10 mouse cellular contexts compared by ENCODE assay signal in the genomic region with DNA sequence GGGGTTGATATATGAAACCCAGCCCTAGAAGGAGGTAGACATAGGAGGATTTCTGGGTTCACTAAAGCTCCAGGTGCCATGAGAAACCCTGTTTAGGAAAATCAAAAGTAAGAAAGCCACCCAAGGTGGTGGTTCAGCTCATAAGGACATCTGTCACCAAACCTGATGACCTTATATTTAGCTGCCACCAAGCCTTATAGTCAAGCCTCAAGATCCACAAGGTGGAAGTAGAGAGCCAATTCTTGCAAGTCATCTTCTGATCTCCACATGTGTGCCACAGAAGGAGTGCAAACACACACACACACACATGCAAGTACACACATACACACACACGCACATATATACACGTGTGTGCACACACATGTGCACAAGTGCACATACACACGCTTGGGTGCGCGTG. TPM values are rescaled to one million over a fixed set of nuclear protein-coding genes. Genes with fewer than 3 reads are reported as not detected.
DNase-seq lines count a peak whose midpoint lies in the region; ATAC-seq and TF ChIP-seq lines count a peak whose summit lies in the region.
"Had no signal": no experiment of that assay in that cellular context is flagged by ENCODE, and none has a peak within 500 bp of the region (broad histone marks: within the 10 kb centered on the region; RNA-seq: fewer than 3 reads in every experiment).

No protein-coding gene starts in this region.

- no peak overlapping the region for H3K4me2 ChIP-seq in hindbrain, postnatal 0 days (ENCODE audit: low read depth, low read length)
- H3K4me2 ChIP-seq in hindbrain, embryonic 13.5 days, result no peak overlapping the region
- H3K4me2 ChIP-seq: midbrain, embryonic 11.5 days had no signal

- peaks cover 5% of the 10 kb centered on the region; the same call in 1 of the 2 replicates for H3K36me3 ChIP-seq in hindbrain, postnatal 0 days (ENCODE audit: insufficient read depth, low read length)
- peaks cover 15% of the 10 kb centered on the region for H3K36me3 ChIP-seq in hindbrain, embryonic 13.5 days
- peaks cover 21% of the 10 kb centered on the region for H3K36me3 ChIP-seq in G1E (replicated peaks)

- H3K9me3 ChIP-seq in hindbrain, postnatal 0 days (ENCODE audit: low read length), result no peaks in the 10 kb centered on the region
- H3K9me3 ChIP-seq in hindbrain, embryonic 13.5 days, result no peaks in the 10 kb centered on the region
- H3K9me3 ChIP-seq in G1E (replicated peaks), result no peaks in the 10 kb centered on the region

- no peak for ATAC-seq in hindbrain, postnatal 0 days
- no peak for ATAC-seq in hindbrain, embryonic 13.5 days (ENCODE audit: low FRiP score)
- ATAC-seq in G1E (ENCODE audit: extremely low read depth, insufficient number of reproducible peaks, low FRiP score, poor library complexity, severe bottlenecking), result peak; percentile 31; the same call in 1 of the 2 replicates

- WGBS in hindbrain, postnatal 0 days, result 84% methylated on average over 5 of the region's 5 CpGs
- WGBS in hindbrain, embryonic 13.5 days, result 89% methylated on average over 5 of the region's 5 CpGs

- no peak overlapping the region for H3K4me3 ChIP-seq in hindbrain, postnatal 0 days (ENCODE audit: low read length)
- no peak overlapping the region for H3K4me3 ChIP-seq in hindbrain, embryonic 13.5 days
- H3K4me3 ChIP-seq in G1E (ENCODE audit: low read depth, low read length), result no peak overlapping the region

- peak; percentile 55 for DNase-seq in hindbrain, postnatal 0 days (ENCODE audit: low spot score)
- peak; percentile 85 for DNase-seq in 416B (ENCODE audit: low read depth)
- peak; percentile 36 for DNase-seq in G1E (ENCODE audit: low spot score)
- peak; percentile 19 for DNase-seq in forelimb bud, embryonic 11.5 days (ENCODE audit: low read depth, low spot score)
- DNase-seq in ovary, postnatal 14 days (ENCODE audit: low spot score), result no peak
- no peak for DNase-seq in cerebellum, adult 11 months
- DNase-seq in left cerebral cortex, adult 18-20 months (ENCODE audit: low spot score in 2 of 2), result no peak
- DNase-seq: cerebellum, adult 8-10 months had no signal

- no peaks in the 10 kb centered on the region for H3K4me1 ChIP-seq in hindbrain, postnatal 0 days (ENCODE audit: insufficient read depth, low read length)
- peaks cover 19% of the 10 kb centered on the region for H3K4me1 ChIP-seq in hindbrain, embryonic 13.5 days (replicated peaks)
- peaks cover 72% of the 10 kb centered on the region for H3K4me1 ChIP-seq in G1E (ENCODE audit: insufficient read depth, low read depth, low read length)

- H3K9ac ChIP-seq in hindbrain, postnatal 0 days (replicated peaks; ENCODE audit: low read length), result no peak overlapping the region
- H3K9ac ChIP-seq in hindbrain, embryonic 13.5 days, result no peak overlapping the region

- peak; percentile 72 for TF ChIP-seq CTCF in hindbrain, postnatal 0 days (IDR thresholded peaks at IDR 0.05; ENCODE audit: low read depth)
- no peak for TF ChIP-seq CTCF in G1E (IDR thresholded peaks at IDR 0.05; ENCODE audit: low read depth, low read length)

- H3K27ac ChIP-seq in hindbrain, postnatal 0 days, result no peak overlapping the region
- H3K27ac ChIP-seq in hindbrain, embryonic 13.5 days, result no peak overlapping the region

- H3K27me3 ChIP-seq in hindbrain, postnatal 0 days (ENCODE audit: insufficient read depth, low read length), result no peaks in the 10 kb centered on the region
- H3K27me3 ChIP-seq in hindbrain, embryonic 13.5 days, result no peaks in the 10 kb centered on the region
- H3K27me3 ChIP-seq in G1E (ENCODE audit: insufficient read depth, low read length), result no peaks in the 10 kb centered on the region

RNA-seq across cellular contexts. Expression of a gene that starts 1.1 kb away (rescaled TPM):
- 39.8 and 45.4 TPM in 2 replicates for total RNA-seq in hindbrain, postnatal 0 days (2014; rRNA removed)
- 45.4 and 45.7 TPM in 2 replicates for polyA plus RNA-seq in hindbrain, postnatal 0 days (2015; fragmentation: Nextera tagmentation; extraction: Ambion mirVana)
- polyA plus RNA-seq in hindbrain, embryonic 13.5 days (2015; fragmentation: Nextera tagmentation; extraction: Ambion mirVana), result 58.5 and 60.7 TPM in 2 replicates
- total RNA-seq in G1E (2014; fragmentation: Nextera tagmentation) (45.0 and 46.0 TPM in 2 replicates), G1E (2017) (27.5 and 28.8 TPM in 2 replicates)
- polyA plus RNA-seq in G1E (2012), result 24.2 and 31.6 TPM in 2 replicates
- total RNA-seq in left cerebral cortex, adult 18-20 months (2021), result 10 to 100 TPM; 21.1 to 27.3 TPM

Comparison
In these comparisons a context has a peak if more than half of its experiments do, and no peak if none do; other contexts are left out.
1. DNase-seq: peak in hindbrain, postnatal 0 days (single experiment), 416B (single experiment), G1E (single experiment) and forelimb bud, embryonic 11.5 days (single experiment); none in ovary, postnatal 14 days (single experiment), cerebellum, adult 11 months (single experiment) and left cerebral cortex, adult 18-20 months (0 of 2).